Mouse (Mus musculus): ENCODE measurements around the gene Kcnj13. TPM values are rescaled to one million over a fixed set of nuclear protein-coding genes. Genes with fewer than 3 reads are reported as not detected.

Gene Kcnj13
- polyA plus RNA-seq, 1 experiment from 2014 or later = 1.4 TPM

GRCm38 (mm10) chr1:87379919-87380318, 14.6 kb downstream of the Kcnj13 start:
- no peak overlapping the region for H3K4me3 ChIP-seq
- H3K4me2 ChIP-seq = no peak overlapping the region
- peaks cover 32% of the 10 kb centered on the region for H3K36me3 ChIP-seq
- H3K9ac ChIP-seq = no peak overlapping the region
- H3K9me3 ChIP-seq = no peaks in the 10 kb centered on the region
- no peak for ATAC-seq (ENCODE audit: insufficient number of reproducible peaks, insufficient read depth, low FRiP score, low TSS enrichment, low read depth)
- H3K27ac ChIP-seq = no peak overlapping the region
- no peaks in the 10 kb centered on the region for H3K4me1 ChIP-seq
- H3K27me3 ChIP-seq = no peaks in the 10 kb centered on the region
- WGBS = 91% methylated on average over 1 of the region's 1 CpGs

GRCm38 (mm10) chr1:87378024-87378560, 16.4 kb downstream of the Kcnj13 start:
- H3K27ac ChIP-seq = no peak overlapping the region
- H3K4me3 ChIP-seq = no peak overlapping the region
- no peaks in the 10 kb centered on the region for H3K9me3 ChIP-seq
- H3K27me3 ChIP-seq = no peaks in the 10 kb centered on the region
- H3K4me2 ChIP-seq = no peak overlapping the region
- no peaks in the 10 kb centered on the region for H3K4me1 ChIP-seq
- peaks cover 41% of the 10 kb centered on the region for H3K36me3 ChIP-seq
- no peak for ATAC-seq (ENCODE audit: insufficient number of reproducible peaks, insufficient read depth, low FRiP score, low TSS enrichment, low read depth)
- no peak overlapping the region for H3K9ac ChIP-seq
- WGBS = 61% methylated on average over 3 of the region's 3 CpGs

GRCm38 (mm10) chr1:87360276-87360675, 34.3 kb downstream of the Kcnj13 start:
- 61% methylated on average over 1 of the region's 1 CpGs for WGBS
- no peaks in the 10 kb centered on the region for H3K27me3 ChIP-seq

GRCm38 (mm10) chr1:87350576-87350975, 44.0 kb downstream of the Kcnj13 start:
- Histone ChIP-seq H3K4me3 (no peak overlapping the region), H3K4me1 (no peaks in the 10 kb centered on the region), H3K27me3 (no peaks in the 10 kb centered on the region), H3K9ac (no peak overlapping the region), H3K27ac (no peak overlapping the region), H3K9me3 (no peaks in the 10 kb centered on the region), H3K4me2 (no peak overlapping the region), H3K36me3 (peaks cover 17% of the 10 kb centered on the region)
- ATAC-seq (ENCODE audit: insufficient number of reproducible peaks, insufficient read depth, low FRiP score, low TSS enrichment, low read depth) = no peak
- 87% methylated on average over 2 of the region's 2 CpGs for WGBS

More at GRCm38 (mm10) chr1:87360276-87360675, 34.3 kb downstream of the Kcnj13 start:
- Histone ChIP-seq H3K27ac (no peak overlapping the region), H3K4me2 (no peak overlapping the region), H3K4me3 (no peak overlapping the region), H3K36me3 (peaks cover 19% of the 10 kb centered on the region), H3K9ac (no peak overlapping the region), H3K9me3 (no peaks in the 10 kb centered on the region), H3K4me1 (no peaks in the 10 kb centered on the region)
- ATAC-seq (ENCODE audit: insufficient number of reproducible peaks, insufficient read depth, low FRiP score, low TSS enrichment, low read depth) = no peak

Other genes with a start within 250 kb of the Kcnj13 start
- gene Ecel1, start 238.2 kb downstream of the Kcnj13 start, polyA plus RNA-seq (2015; fragmentation: Nextera tagmentation; extraction: Ambion mirVana) = 0.81 and 0.90 TPM in 2 replicates
- gene Prss56, start 211.4 kb downstream of the Kcnj13 start, polyA plus RNA-seq (2015; fragmentation: Nextera tagmentation; extraction: Ambion mirVana) = not detected in 2 replicates
- gene Chrnd, start 204.1 kb downstream of the Kcnj13 start, polyA plus RNA-seq (2015; fragmentation: Nextera tagmentation; extraction: Ambion mirVana) = 0.87 and 1.0 TPM in 2 replicates
- 2.9 and 3.0 TPM in 2 replicates for gene Chrng, start 190.1 kb downstream of the Kcnj13 start, polyA plus RNA-seq (2015; fragmentation: Nextera tagmentation; extraction: Ambion mirVana)
- gene Eif4e2, start 180.8 kb downstream of the Kcnj13 start, polyA plus RNA-seq (2015; fragmentation: Nextera tagmentation; extraction: Ambion mirVana) = 167 and 170 TPM in 2 replicates
- 0.86 and 1.2 TPM in 2 replicates for gene Efhd1, start 130.4 kb downstream of the Kcnj13 start, polyA plus RNA-seq (2015; fragmentation: Nextera tagmentation; extraction: Ambion mirVana)
- gene Gigyf2, start 67.7 kb downstream of the Kcnj13 start, polyA plus RNA-seq (2015; fragmentation: Nextera tagmentation; extraction: Ambion mirVana) = 66.8 TPM in 2 replicates
- gene Snorc, start 75.5 kb upstream of the Kcnj13 start, polyA plus RNA-seq (2015; fragmentation: Nextera tagmentation; extraction: Ambion mirVana) = 5.9 and 7.0 TPM in 2 replicates
- not detected in 2 replicates for gene Neu2, start 115.2 kb upstream of the Kcnj13 start, polyA plus RNA-seq (2015; fragmentation: Nextera tagmentation; extraction: Ambion mirVana)
- gene Ngef, start 179.1 kb upstream of the Kcnj13 start, polyA plus RNA-seq (2015; fragmentation: Nextera tagmentation; extraction: Ambion mirVana) = 1.1 and 1.2 TPM in 2 replicates
- 3.6 and 5.9 TPM in 2 replicates for gene Inpp5d, start 225.6 kb upstream of the Kcnj13 start, polyA plus RNA-seq (2015; fragmentation: Nextera tagmentation; extraction: Ambion mirVana)